Mouse (Mus musculus) kidney, adult 9 months (tissue): Measurements from ENCODE around the gene Kat6b.

ENCODE experiments used
- DNase-seq: peaks from one replicate; pipeline ENCODE4 v3.0.0; 2022

Kat6b gene

DNA sequence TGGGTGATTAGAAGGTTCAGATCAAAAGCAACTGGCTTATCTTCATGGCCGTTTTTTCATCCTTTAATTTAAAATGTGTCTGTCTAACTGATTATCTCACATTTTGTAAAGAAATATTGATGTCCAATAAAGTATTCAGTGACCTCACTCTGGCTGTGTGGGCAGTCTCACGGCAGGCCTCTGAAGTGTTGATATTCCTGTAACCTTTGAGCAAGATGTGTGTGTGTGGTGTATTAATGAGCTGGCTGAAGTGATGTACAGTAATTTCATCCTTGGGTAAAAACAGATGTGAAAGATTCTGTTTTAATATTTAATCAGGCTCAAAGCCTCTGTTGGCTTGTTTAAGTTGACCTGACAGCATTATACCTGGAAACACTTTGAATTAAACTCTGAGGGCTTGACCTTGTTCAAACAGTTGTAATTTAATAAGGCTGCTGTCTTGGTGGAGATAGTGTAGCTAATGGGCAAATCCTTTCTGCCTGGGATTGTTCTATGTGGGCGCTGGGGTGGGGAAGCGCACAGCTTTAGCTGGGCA, 82.4 kb downstream of the Kat6b start:
- DNase-seq = no peak

DNA sequence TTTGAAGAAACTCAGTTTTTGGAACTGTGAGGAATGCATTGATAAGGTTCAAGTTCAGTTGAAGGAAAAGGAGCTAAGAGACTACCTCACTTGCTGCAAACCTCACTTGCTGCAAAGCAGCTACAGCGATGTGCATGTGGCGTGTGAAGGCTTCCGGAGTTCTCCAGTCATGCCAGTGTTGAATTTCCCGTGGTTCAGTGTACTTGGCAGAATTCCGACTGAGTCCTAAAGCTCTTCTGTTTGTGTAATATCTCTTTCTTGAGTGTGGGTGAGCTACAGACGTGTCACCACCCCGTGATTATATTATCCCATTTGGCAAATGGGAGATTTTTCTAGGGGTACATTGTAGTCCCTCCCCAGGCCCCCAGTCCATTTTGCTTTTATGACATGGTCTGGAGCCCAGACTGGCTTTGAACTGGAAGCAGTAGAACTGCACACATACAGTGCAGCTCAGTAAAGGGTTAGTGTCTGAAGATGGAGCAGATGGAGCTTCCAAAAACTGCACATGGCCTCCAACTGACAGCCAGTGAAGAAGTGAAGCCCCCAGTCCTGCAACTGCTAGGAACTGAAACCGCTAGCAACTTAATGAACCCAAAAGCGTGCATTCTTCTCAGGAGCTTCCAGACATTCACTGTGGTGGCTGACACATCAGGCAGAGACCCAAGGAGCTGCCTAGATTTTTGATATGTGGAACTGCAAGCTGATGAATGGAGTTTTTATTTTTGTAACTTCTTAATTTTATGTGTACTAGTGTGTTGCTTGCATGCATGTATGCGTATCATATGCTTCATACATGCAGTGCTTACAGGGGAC, 84.5 kb downstream of the Kat6b start:
- DNase-seq = no peak

DNA sequence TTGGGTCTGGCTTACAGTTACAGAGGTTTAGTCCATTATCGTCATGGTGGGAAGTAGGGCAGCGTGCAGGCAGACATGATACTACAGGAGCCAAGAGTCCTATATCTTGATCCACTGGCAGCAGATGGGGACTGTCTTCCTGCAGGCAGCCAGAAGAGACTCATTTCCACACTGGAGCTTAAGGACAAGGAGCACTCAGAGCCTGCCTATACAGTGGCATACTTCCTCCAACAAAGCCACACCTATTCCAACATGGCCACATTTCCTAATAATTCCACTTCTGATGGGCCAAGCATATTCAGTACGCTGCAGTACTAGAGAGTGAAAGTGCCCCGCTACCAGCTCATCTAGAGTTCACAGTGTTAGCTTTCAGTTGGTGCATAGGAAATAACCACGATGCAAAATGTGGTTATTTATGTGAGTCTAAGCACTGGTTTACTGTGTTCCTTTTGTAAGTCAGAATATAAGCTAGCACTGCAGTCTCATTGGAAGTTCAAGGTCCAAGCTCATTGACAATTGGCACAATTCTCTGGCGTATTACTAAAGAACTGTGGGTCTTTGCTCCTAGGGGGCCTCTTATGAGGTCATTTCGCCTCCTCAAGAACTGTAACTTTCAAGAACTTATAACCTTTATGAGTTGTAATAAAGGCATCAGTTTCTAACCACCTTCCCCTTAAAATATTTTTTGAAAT, 86.2 kb downstream of the Kat6b start:
- no peak for DNase-seq

DNA sequence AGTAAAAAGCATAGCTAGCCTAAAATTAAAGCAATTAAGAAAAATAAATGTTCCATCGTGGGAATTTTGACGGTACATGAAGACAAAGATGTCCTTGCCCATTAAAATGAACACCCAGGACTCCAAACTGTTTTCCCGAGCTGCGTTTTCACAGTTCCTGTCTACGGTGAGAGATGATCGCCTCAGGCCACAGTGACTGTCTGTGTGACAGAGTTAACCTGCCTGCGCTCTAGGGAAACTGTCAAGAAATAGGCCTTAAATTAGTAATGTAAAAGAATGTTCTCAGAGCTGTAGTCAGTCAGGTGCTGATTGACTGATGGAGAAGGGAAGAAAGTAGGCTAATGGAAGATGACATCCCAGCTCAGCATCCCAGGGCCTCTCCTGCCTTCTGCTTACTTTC, 87.6 kb downstream of the Kat6b start:
- no peak for DNase-seq

DNA sequence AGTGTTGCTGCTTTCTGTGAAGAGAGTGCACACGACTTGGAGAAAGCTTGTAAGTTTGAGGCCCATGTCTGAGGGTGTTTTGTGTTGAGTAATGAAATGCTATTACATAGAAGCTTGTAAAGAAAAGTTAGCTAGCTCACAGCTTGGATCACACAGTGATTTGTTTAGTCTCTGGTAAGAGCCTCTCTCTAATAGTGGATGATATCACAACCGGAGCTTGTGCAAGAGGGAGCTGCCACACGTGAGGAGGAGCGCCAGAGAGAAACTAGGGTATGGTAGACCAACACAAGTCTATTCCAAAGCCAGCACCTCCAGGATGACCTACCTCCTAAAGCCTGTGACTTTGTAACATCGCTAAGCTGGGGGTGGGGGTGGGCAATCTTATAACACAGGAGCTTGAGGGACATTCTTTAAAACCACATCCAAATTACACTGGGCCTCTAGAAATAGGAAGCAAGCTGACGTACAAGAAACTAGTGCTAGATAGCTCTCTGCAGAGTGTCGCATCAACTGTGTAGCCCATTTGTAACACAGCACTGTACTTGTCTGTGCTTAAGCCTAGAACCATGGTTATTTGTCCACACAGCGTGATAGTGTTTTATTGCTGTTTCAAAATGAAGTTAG, 93.6 kb downstream of the Kat6b start:
- no peak for DNase-seq

DNA sequence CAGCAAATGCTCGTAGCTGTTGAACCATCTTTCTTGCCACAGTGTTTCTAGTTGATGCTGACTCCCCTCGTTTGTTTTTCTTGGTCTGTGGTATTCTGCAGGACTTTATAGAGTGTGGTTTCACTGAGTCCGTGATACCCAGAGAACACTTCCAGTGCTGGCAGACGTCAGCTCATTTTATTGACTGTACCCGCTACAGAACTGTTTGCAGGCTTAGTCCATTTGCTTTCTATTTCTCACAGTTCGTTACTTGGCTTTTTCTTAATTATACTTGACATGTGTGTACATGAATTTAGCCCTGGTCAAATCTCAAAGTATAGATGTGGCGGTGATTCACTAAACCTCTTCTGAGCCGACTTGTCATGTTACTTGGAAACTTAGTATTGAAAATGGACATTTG, 95.6 kb downstream of the Kat6b start:
- DNase-seq = no peak

DNA sequence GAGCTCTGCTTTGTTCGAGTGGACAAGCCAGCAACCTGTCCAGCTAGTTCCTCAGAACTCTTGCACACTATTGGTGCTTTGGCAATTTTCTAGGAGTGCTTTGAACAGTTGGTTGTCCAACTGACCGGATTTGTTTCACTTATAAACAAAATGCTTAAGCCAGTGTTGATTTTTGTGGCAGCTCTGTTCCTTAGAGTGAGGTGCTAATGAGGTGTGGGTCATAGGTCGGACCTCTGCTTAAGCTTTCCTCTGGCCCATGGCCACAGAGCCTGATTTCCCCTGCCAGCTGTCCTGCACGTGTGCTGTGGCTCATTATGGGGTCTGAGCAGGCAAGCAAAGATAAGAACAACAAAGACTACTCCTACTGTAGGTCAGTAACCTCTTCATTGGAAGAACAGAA, 100.0 kb downstream of the Kat6b start:
- DNase-seq = peak; percentile 52

DNA sequence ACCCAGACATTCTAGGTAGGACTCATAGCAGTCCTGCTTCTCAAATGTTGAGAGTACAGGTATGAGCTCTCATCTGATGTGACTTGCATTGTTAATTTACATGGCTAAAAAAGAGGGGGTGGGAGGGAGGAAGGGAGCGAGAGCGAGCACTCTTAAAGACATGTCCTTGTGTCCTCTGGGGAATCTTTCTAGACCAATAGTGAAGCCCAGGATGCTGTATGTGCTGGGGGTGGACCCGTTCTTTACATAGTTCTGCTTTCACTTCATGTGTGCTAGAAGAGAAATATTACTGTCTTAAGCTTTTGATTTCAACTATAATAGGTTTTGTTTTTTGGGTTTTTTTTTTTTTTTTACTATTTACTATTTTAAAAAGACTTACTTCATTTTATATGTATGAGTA, 101.1 kb downstream of the Kat6b start:
- no peak for DNase-seq

DNA sequence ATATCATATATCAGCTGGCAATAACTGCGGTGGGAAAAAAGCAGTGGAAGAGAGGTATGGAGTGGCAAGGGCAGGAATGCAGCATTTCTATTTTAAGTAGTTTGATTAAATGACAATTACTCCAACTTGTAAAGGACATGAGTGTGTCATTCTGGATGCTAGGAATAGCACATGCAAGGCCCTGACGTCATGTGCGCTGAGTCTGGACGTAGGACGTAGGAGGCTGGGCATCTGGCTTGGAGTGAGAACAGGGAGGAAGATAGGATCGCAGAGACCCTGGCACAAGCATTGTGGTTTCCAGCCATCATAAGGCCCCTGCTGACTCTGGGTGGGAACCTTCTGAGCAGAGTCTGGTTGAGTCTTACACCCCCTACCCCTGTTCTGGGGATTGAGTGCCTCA, 101.8 kb downstream of the Kat6b start:
- no peak for DNase-seq

DNA sequence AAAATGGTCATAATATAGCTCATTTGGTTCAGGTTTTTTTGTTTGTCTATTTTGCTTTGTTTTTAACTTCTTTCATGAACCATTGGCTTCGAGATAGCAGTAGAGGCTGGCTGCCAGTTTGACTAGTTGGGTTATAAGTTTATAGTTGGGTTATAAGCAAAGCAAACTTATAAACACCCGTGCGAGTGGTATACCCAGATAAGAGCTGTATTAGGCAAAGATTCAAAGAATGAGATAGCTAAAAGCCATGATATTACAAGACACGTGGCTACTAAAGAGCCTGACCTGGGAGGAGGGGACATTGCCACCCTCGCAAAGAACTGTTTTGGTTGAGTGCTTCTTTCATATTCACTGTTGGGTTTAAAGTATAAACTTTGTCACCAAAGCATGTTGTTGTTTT, 102.6 kb downstream of the Kat6b start:
- DNase-seq = no peak

DNA sequence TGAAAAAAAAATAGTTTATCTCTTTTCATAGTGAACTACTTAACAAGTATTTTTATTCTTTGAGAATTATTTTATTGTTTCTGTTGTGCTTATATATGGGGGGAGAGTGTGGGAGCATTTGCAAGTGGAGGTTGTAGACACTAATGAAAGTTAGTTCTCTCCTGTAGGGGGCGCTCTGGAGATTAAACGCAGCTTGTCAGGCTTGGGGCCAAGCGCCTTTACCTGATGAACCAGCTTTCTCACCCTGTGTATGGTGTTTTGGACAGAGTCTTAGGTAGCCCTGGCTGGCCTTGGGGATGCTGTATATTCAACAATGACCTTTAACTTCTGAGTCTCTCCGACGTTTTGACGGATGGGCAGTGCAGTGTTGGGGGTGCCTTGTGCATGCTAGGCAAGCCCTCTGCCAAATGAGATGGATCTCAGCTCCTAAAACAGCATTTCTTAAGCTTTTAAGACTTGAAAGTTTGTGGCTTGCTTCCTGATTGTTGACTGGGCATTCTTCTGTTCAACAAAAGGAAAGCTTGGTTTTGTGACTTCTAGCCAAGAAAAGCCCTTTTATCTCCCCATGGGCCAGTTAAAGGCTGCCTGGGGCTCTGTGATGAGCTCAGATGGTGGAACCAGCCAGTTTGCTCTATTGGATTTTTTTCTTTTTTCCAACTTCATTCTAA, 103.4 kb downstream of the Kat6b start:
- no peak for DNase-seq

DNA sequence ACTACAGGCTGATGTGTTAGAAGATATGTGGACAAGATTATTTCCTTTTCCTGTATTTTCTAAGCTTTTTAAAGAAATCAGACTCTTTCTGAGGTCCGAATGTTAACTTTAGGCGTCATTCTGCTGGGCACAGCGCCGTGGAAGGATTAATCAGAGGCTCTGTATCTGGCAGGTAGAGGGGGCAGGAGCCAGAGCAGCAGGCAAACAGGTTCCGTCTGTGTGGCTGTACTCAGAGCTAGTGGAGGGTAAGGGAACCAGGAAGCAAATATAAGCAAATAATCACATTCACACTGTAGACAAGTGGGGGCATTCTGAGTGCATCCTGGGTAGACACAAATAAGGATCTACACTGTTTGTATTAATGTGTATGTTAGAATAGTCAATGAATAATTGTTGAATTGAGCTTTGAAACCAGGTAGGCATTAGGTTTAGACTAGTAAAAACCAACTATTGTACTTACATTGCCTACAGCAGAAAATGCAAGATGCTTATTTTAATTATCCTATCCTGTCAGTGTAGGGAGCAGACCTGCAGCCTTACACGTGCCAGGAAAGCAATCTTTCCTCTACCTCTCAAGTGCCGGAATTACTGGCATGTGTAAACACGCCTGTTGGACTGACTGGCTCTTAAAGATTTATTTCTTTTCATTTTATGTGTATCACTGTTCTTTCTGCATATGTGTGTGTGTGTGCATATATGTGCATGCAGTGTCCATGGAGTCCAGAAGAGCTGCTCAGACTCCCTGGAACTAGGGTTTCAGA, 104.4 kb downstream of the Kat6b start:
- no peak for DNase-seq

DNA sequence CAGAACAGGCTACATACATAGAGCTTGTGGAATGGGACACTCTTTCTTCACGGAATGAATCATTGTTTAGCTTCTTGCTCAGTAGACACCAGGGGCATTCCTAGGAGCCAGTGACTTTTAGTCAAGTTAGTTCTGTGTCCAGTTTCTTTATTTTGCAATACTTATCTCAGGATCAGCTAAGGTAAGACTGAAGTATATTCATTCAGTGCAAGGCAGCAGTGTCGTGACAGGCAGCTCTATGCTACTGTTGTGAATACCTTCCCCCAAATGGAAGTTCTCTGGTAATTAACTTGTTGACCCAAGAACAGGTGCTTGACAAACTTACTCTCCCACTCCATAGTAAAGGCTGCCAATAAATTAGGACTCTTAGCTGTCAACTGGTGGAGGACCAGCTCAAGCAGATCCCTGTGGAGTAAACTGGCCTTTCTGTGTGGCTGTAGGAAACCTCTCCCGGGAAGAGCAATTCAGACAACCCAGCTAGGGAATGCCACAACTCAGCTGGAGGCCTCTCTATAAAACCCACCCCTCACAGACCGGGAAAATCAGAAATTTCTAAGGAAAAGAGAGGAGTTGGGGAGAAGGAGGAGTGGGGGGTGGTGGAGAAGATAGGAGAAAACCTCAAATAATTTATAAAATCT, 105.4 kb downstream of the Kat6b start:
- DNase-seq = no peak

DNA sequence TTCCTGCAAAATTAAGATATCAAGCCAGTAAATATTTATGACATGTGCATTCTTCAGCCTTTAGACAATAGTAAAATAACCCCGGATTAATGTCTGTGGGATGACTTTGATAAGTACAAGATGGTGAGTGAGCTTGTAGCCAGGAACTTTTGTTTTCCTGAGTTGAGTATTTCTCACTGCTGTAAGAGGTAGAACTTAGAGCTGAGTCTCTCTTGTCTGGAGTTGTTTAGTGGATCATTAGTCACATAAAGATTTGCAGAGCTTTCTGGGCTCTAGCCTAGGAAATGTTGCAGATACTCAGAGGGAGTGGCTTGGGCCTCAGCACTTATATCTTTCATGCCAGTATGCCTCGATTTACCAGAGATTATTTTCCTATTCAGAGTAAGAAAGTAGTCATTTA, 106.7 kb downstream of the Kat6b start:
- DNase-seq = no peak

DNA sequence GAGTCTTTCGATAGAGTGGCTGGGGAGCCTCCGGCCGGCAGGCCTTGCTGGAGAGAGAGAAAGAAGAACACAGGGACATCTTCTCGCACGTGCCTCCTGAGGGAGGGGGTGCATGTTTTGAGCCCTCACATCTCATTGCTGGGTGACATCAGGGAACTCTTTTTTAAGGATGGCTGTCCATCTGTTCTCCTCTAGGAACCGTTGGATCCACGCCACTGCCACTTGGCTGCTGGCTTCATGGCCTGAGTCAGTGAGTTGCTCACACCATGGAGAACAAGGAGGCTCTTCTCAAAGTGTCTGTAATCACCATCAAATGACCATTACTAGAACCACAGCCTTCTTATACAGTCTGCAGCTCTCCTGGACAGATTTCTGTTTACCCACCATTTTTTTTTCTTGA, 108.4 kb downstream of the Kat6b start:
- DNase-seq = no peak

DNA sequence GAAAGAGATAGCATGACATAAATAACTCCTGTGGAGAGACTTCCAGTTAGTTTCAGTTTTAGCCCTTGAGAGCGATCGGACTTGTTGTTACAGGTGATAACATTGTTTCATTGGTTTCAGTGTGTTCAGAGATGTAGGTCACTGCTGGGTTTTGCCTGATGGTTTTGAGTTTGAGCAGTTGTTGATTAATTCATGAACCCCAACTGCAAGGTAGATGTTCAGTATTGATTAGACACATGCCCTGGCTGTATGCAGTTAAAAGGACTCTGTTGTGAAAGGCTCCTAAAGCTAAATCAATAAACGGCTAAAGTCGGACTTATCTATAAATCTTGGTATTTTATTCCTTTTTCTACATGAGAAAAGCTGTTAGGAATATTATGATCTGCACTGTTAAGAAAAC, 109.0 kb downstream of the Kat6b start:
- DNase-seq = no peak

DNA sequence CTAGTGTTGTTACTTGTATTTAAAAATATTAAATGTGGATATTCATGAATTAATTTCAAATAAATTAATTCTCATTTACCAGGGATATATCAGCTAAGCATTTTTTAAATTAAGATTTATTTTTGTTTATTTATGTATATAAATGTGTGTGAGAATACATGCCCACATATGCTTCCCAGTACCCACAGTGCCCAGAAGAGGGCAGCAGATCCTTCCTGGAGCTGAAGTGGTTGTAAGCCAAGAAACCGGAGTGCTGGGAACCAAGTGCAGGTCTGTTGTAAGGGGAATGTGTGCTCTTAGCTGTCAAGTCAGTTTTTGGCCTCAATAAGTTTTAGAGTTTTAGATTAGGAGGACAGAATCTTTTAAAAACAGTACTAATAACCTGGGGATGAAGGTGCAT, 110.9 kb downstream of the Kat6b start:
- DNase-seq = no peak

DNA sequence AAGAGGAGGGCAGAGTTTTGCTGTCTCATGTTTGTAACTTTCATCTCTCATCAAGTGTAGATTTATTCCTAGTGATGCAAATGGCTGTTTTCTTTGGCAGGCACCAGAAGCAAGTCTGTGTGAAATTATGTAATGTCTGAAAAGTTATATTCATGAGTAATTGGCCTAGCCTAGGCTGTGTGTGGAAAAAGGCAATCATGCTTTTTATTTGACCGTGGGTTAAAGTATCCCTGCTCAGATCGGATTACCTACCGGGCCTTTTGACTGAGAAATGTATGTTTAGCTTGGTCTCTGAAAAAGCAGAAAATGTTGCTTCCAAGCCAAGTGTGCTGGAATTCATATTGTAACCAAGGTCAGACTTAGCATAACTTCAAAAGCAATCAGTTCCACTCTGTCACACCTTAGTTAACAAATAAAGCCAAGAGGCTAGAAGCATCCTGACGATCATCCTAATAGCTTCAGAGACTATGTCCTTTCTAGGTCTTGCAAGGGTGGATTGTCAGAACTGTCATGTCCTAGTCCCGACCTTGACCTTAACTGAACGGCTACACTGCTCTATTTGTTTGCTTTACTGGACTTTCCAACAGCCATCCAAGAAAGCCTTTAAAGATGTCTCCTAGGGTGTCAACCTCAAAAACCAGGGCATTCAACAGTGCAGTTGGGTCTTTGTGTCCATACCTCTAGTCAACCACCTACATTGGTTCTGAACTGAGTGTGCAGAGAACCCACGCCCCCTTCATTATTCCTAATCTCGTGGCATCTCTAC, 111.9 kb downstream of the Kat6b start:
- peak; percentile 55 for DNase-seq

DNA sequence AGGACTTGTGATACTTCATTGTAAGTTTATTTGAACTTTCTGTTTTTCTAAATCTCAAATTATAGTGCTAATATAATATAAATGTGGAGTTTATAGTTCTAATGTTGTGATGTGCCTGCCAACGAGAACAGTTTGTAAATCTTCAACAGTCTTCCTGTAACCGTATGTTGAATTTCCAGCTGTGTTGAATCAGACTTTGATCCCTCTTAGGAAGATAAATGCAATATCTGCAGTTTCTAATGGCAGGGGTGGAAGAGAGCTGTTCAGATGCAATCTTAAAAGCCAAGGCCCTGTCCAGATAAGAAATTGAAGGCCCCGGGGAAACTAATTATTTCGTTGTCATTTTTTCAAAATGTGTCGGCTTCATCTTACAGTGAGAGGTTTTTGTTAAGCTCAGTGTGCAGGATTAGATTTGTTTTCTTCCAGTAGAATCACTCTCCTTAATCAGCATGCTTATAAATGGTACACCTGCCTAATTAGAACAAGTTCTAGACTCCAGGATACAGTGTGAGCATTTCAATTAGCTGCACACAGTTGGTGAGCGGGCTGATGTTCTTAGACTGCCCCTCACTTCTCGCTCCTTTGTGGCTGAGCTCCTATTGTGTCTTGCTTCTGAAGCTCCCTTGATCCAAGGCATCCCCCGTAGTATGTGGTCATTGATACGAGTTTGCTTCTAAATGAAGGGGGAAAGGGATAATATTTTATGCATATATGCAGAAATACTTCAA, 118.4 kb downstream of the Kat6b start:
- peak; percentile 49 for DNase-seq

DNA sequence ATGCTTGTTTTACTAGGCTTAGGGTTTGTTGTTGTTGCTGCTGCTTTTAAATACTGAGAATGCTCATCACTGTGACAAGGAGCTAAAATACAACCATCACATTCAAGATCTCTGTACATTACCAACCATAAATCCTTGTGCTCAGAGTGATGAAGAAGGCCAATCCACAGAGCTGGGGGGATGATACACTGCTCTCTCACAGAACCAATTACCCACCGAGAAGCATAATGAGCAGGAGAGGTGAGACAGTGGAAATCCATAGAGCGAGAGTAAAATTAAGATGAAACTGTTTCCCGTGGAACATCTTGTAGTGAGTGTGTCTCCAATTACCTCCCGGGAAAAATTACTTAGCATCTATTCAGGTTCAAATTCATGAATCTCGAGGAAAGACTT, 118.9 kb downstream of the Kat6b start:
- DNase-seq = no peak

DNA sequence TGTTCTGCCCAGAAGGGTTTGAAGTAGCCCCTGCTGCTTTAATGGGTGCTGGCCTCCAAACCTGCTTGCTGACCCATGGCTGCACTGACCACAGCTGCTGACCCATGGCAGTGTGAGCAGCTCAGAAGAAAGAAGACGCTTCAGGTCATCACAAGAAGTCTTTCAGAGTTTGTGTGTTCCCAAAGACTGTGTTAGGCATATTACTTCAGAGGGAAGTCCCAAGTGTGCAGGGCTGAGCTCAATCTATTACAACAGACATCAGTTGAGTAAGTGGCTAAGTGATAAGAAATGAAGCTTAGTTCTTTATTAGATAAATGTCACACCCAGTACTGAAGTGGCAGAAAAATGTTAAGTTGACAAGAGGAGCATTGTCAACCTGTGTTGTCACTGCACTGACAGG, 119.4 kb downstream of the Kat6b start:
- no peak for DNase-seq
